ENCODE assay signal across 8 mouse cellular contexts in the genomic region with DNA sequence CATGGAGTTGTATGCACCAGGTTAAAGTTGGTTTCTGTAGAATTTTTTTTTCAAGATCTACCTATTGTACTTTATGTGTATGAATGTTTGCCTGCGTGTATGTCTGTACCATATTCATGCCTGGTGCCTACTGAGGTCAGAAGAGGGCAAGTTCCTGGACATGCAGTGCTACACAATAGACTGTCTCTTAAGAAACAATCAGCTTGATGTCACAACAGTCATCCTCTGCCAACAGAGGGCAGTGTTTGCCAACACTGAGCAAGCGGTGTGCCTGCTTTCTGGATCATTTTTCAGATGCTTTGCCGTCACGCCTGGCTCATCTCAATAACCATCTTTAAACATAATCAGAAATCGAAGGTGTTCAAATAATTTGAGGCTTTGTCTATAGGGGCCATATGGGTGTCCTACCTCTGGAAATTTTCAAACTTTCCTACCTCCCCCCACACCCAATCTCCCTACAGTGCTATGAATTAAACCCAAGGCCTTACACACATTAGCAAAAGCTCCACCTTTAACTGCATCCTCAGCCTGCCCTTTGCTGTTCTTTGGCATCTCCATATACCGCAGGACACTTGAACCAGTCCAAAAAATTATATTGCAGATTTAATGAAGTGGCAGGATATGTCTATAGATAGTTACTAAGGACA. TPM values are rescaled to one million over a fixed set of nuclear protein-coding genes. Genes with fewer than 3 reads are reported as not detected.
DNase-seq lines count a peak whose midpoint lies in the region; ATAC-seq and TF ChIP-seq lines count a peak whose summit lies in the region.

No protein-coding gene starts in this region.

- TF ChIP-seq POLR2A in liver, adult 2 months (IDR thresholded peaks at IDR 0.05; ENCODE audit: extremely low read depth, insufficient read depth, low read length): no peak
- TF ChIP-seq POLR2A in testis, adult 2 months (IDR thresholded peaks at IDR 0.05; ENCODE audit: control insufficient read depth, low read depth, low read length): no peak

- peaks cover 59% of the 10 kb centered on the region for H3K36me3 ChIP-seq in embryonic facial prominence, embryonic 10.5 days (replicated peaks)
- H3K36me3 ChIP-seq in heart, embryonic 13.5 days: peaks cover 41% of the 10 kb centered on the region
- H3K36me3 ChIP-seq in kidney, postnatal 0 days (ENCODE audit: insufficient read depth, low read length): peaks cover 7% of the 10 kb centered on the region; the same call in 1 of the 2 replicates
- peaks cover 9% of the 10 kb centered on the region for H3K36me3 ChIP-seq in liver, adult 2 months (ENCODE audit: control insufficient read depth, insufficient read depth, low read length)
- H3K36me3 ChIP-seq in testis, adult 2 months (ENCODE audit: control insufficient read depth, insufficient read depth, low read length): no peaks in the 10 kb centered on the region

- no peaks in the 10 kb centered on the region for H3K9me3 ChIP-seq in embryonic facial prominence, embryonic 10.5 days
- H3K9me3 ChIP-seq in heart, embryonic 13.5 days: no peaks in the 10 kb centered on the region
- H3K9me3 ChIP-seq in kidney, postnatal 0 days (replicated peaks; ENCODE audit: low read length): no peaks in the 10 kb centered on the region

- no peak for ATAC-seq in heart, embryonic 13.5 days (ENCODE audit: extremely low read depth, insufficient number of reproducible peaks, low FRiP score, low TSS enrichment)
- peak; percentile 33; the same call in 1 of the 2 replicates for ATAC-seq in kidney, postnatal 0 days (replicated peaks; ENCODE audit: low FRiP score, low read depth)

- WGBS in embryonic facial prominence, embryonic 10.5 days: 69% methylated on average over 6 of the region's 6 CpGs
- WGBS in heart, embryonic 13.5 days: 56% methylated on average over 6 of the region's 6 CpGs
- WGBS in kidney, postnatal 0 days: 52% methylated on average over 6 of the region's 6 CpGs
- 20% methylated on average over 6 of the region's 6 CpGs for WGBS in liver, adult 2 months

- no peaks in the 10 kb centered on the region for H3K79me2 ChIP-seq in liver, adult 2 months (ENCODE audit: control insufficient read depth, insufficient read depth, low read length)

- H3K27me3 ChIP-seq in embryonic facial prominence, embryonic 10.5 days (replicated peaks; ENCODE audit: low read depth, poor library complexity, severe bottlenecking): no peaks in the 10 kb centered on the region
- H3K27me3 ChIP-seq in heart, embryonic 13.5 days (replicated peaks): no peaks in the 10 kb centered on the region
- H3K27me3 ChIP-seq in kidney, postnatal 0 days (ENCODE audit: insufficient read depth, low read length): no peaks in the 10 kb centered on the region
- H3K27me3 ChIP-seq in liver, adult 2 months (ENCODE audit: control insufficient read depth, insufficient read depth, low read length): no peaks in the 10 kb centered on the region
- no peaks in the 10 kb centered on the region for H3K27me3 ChIP-seq in testis, adult 2 months (ENCODE audit: control insufficient read depth, insufficient read depth, low read length)

- no peak overlapping the region for H3K9ac ChIP-seq in heart, embryonic 13.5 days
- no peak overlapping the region for H3K9ac ChIP-seq in kidney, postnatal 0 days (ENCODE audit: low read depth, low read length)
- H3K9ac ChIP-seq in liver, adult 2 months (ENCODE audit: low read depth, low read length): no peak overlapping the region

- H3K4me3 ChIP-seq in embryonic facial prominence, embryonic 10.5 days: no peak overlapping the region
- no peak overlapping the region for H3K4me3 ChIP-seq in heart, embryonic 13.5 days
- H3K4me3 ChIP-seq in kidney, postnatal 0 days (replicated peaks; ENCODE audit: low read depth, low read length): no peak overlapping the region
- H3K4me3 ChIP-seq in liver, adult 2 months (ENCODE audit: insufficient read depth, low read depth, low read length): no peak overlapping the region
- no peak overlapping the region for H3K4me3 ChIP-seq in testis, adult 2 months (ENCODE audit: control insufficient read depth, low read depth, low read length)

- H3K27ac ChIP-seq in embryonic facial prominence, embryonic 10.5 days (replicated peaks): no peak overlapping the region
- H3K27ac ChIP-seq in heart, embryonic 13.5 days (replicated peaks): peak overlapping the region; percentile 65; the same call in 1 of the 2 replicates
- H3K27ac ChIP-seq in kidney, postnatal 0 days: no peak overlapping the region
- no peak overlapping the region for H3K27ac ChIP-seq in liver, adult 2 months (replicated peaks; ENCODE audit: insufficient read depth, low read depth, low read length)
- H3K27ac ChIP-seq in testis, adult 2 months (ENCODE audit: control insufficient read depth, insufficient read depth, low read depth, low read length): no peak overlapping the region

- peak; percentile 50 to 55 for DNase-seq in B cell, adult 2 months
- peak; percentile 84 for DNase-seq in adrenal gland, postnatal 10 days
- DNase-seq in embryonic facial prominence, embryonic 10.5 days (ENCODE audit: low spot score): peak; percentile 63
- peak; percentile 72 for DNase-seq in kidney, postnatal 0 days (ENCODE audit: low spot score)
- DNase-seq in liver, adult 2 months (ENCODE audit: extremely low read depth, low read depth, low spot score): peak; percentile 83
- peak; percentile 60 for DNase-seq in naive thymus-derived CD4-positive, alpha-beta T cell, adult 2 months (ENCODE audit: low read depth)

- H3K4me2 ChIP-seq in heart, embryonic 13.5 days: no peak overlapping the region
- no peak overlapping the region for H3K4me2 ChIP-seq in kidney, postnatal 0 days (ENCODE audit: low read length)

- peaks cover 8% of the 10 kb centered on the region; the same call in 1 of the 2 replicates for H3K4me1 ChIP-seq in embryonic facial prominence, embryonic 10.5 days
- peaks cover 42% of the 10 kb centered on the region for H3K4me1 ChIP-seq in heart, embryonic 13.5 days
- H3K4me1 ChIP-seq in kidney, postnatal 0 days (replicated peaks; ENCODE audit: insufficient read depth, low read length): no peaks in the 10 kb centered on the region
- H3K4me1 ChIP-seq in liver, adult 2 months (ENCODE audit: control insufficient read depth, insufficient read depth, low read length): peaks cover 14% of the 10 kb centered on the region
- H3K4me1 ChIP-seq in testis, adult 2 months (ENCODE audit: control insufficient read depth, insufficient read depth, low read length): no peaks in the 10 kb centered on the region

- TF ChIP-seq CTCF in kidney, postnatal 0 days (IDR thresholded peaks at IDR 0.05; ENCODE audit: low read depth): peak; percentile 90
- TF ChIP-seq CTCF in liver, adult 2 months (IDR thresholded peaks at IDR 0.05; ENCODE audit: low read depth, low read length): peak; percentile 75
- TF ChIP-seq CTCF in testis, adult 2 months (IDR thresholded peaks at IDR 0.05; ENCODE audit: control insufficient read depth, insufficient read depth, insufficient replicate concordance, low read depth, low read length): peak; percentile 65; the same call in 1 of the 2 replicates

RNA-seq across cellular contexts. Expression of a gene that starts 25.0 kb away (rescaled TPM):
- total RNA-seq in adrenal gland, postnatal 10 days (2021): 10 to 100 TPM in 1 of 2 experiments, 1 to 10 TPM in 1; 9.9 to 13.8 TPM
- 5.4 and 8.4 TPM in 2 replicates for polyA plus RNA-seq in embryonic facial prominence, embryonic 10.5 days (2016; fragmentation: Nextera tagmentation; extraction: Ambion mirVana)
- 1.1 and 1.9 TPM in 2 replicates for polyA plus RNA-seq in heart, embryonic 13.5 days (2015; fragmentation: Nextera tagmentation; extraction: Ambion mirVana)
- polyA plus RNA-seq in kidney, postnatal 0 days (2015; fragmentation: Nextera tagmentation; extraction: Ambion mirVana): 9.1 and 10.1 TPM in 2 replicates
- total RNA-seq in liver, adult 2 months (2014; rRNA removed): 10.0 and 10.3 TPM in 2 replicates
- polyA plus RNA-seq in liver, adult 2 months (2012; rRNA removed): 28.0 and 39.8 TPM in 2 replicates
- polyA plus RNA-seq in testis, adult 2 months (2012; rRNA removed): 5.7 and 6.3 TPM in 2 replicates

RNA-seq across cellular contexts. Expression of a gene that starts 27.4 kb away (rescaled TPM):
- 100 to 1,000 TPM; 124 to 131 TPM for total RNA-seq in adrenal gland, postnatal 10 days (2021)
- 104 and 105 TPM in 2 replicates for polyA plus RNA-seq in embryonic facial prominence, embryonic 10.5 days (2016; fragmentation: Nextera tagmentation; extraction: Ambion mirVana)
- 44.5 and 47.1 TPM in 2 replicates for polyA plus RNA-seq in heart, embryonic 13.5 days (2015; fragmentation: Nextera tagmentation; extraction: Ambion mirVana)
- polyA plus RNA-seq in kidney, postnatal 0 days (2015; fragmentation: Nextera tagmentation; extraction: Ambion mirVana): 55.2 and 59.9 TPM in 2 replicates
- 46.1 and 52.5 TPM in 2 replicates for total RNA-seq in liver, adult 2 months (2014; rRNA removed)
- 5.1 and 6.0 TPM in 2 replicates for polyA plus RNA-seq in liver, adult 2 months (2012; rRNA removed)
- 2.9 and 4.7 TPM in 2 replicates for polyA plus RNA-seq in testis, adult 2 months (2012; rRNA removed)
